Mouse (Mus musculus) lung, adult 2 months (tissue): ENCODE data around the gene Zfp282.

ENCODE experiments used
- CTCF ChIP-seq: fragments of 200-500 bp; IDR thresholded peaks from 2 replicates; pipeline ENCODE4 v1.5.1; 2011; ENCODE audit warnings: mild to moderate bottlenecking, low read length, control low read depth; ENCODE audit not compliant: insufficient read depth
- POLR2A ChIP-seq: fragments of 200-500 bp; IDR thresholded peaks from 2 replicates; pipeline ENCODE4 v1.6.1; 2011; ENCODE audit warnings: low read depth, mild to moderate bottlenecking, control low read depth, low read length, borderline replicate concordance; ENCODE audit errors: extremely low read depth

DNA sequence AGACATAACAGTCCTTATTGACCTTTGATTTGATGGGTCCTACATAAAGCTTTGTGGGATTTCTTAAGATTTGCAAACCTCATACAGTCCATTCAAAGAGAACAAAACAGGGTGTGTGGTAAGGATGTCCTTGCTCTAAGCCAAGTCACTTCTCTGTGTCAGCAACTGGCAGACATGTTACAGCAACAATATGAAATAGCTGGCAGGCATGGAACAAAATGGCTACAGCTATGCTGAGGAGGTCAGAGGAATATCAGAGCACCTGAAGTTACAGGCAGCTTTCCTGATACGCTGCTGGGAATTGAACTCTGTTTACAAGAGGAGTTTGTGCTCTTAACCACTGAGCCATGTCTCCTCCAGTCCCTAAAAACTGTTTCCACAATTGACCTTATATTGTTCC, 44.8 kb upstream of the Zfp282 start:
- no peak for TF ChIP-seq CTCF
- no peak for TF ChIP-seq POLR2A
